In the genomic region with DNA sequence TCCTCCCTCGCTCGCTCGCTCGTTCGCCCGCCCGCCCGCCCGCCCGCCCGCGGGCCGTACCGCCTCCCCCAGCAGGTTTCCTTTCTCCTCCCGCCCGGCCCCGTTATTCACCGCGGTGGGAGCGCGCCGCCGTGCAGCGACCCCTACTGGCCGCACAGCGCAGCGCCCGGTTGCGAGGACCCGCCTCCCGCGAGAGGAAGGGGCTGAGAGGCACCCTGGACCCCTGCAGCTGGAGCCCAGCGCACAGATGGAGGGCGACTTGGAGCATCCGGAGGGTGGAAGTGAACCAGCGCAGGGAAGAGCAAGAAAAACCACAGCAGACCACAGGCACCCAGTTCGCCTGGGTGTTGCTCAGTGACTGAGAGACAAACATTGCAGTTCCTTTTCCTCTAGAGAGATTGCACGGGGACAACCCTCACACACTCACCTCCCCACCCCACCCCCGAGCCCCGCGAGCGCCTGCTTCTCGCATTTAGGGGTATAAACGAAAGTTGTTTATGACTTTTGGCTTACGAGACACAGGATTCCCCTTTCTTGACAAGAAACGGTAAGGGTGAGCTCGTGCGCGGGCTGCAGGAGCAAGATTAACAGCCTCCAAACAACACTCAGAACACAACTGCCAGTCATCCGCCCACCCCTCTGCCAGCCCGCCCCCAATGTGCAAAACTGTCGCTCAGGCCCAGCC, we compare ENCODE assay signal across 8 mouse cellular contexts. TPM values are rescaled to one million over a fixed set of nuclear protein-coding genes. Genes with fewer than 3 reads are reported as not detected.
DNase-seq lines count a peak whose midpoint lies in the region; ATAC-seq and TF ChIP-seq lines count a peak whose summit lies in the region.

No protein-coding gene starts in this region.

- peaks cover 0 to 4% of the 10 kb centered on the region in 2 experiments; a peak in 2 of 4 replicates for H3K4me1 ChIP-seq in ES-E14 (ENCODE audit: control insufficient read depth in 2 of 2, insufficient read depth in 2 of 2, low read length in 2 of 2, poor library complexity in 1 of 2)
- peaks cover 26% of the 10 kb centered on the region for H3K4me1 ChIP-seq in forebrain, embryonic 13.5 days
- peaks cover 23% of the 10 kb centered on the region for H3K4me1 ChIP-seq in lung, embryonic 15.5 days
- peaks cover 25% of the 10 kb centered on the region for H3K4me1 ChIP-seq in thymus, adult 2 months (replicated peaks; ENCODE audit: control insufficient read depth, insufficient read depth, low read length)

- H3K9me3 ChIP-seq in ES-E14 (ENCODE audit: control insufficient read depth, insufficient read depth, low read depth, low read length): no peaks in the 10 kb centered on the region
- no peaks in the 10 kb centered on the region for H3K9me3 ChIP-seq in forebrain, embryonic 13.5 days (replicated peaks)
- no peaks in the 10 kb centered on the region for H3K9me3 ChIP-seq in lung, embryonic 15.5 days

- H3K27ac ChIP-seq in ES-E14 (ENCODE audit: insufficient read depth, low read depth, low read length, poor library complexity, severe bottlenecking): no peak overlapping the region
- peak overlapping the region; percentile 48 for H3K27ac ChIP-seq in forebrain, embryonic 13.5 days
- 0 out of 2 replicates have a peak overlapping the region, but pooled peaks have one; percentile 39 for H3K27ac ChIP-seq in lung, embryonic 15.5 days
- H3K27ac ChIP-seq in thymus, adult 2 months (ENCODE audit: control insufficient read depth, insufficient read depth, low read length): peak overlapping the region; percentile 88

- ATAC-seq in cerebellum, adult (ENCODE audit: insufficient number of reproducible peaks, low FRiP score, low TSS enrichment): peak; percentile 65
- ATAC-seq in forebrain, embryonic 13.5 days: peak; percentile 86
- ATAC-seq in lung, embryonic 15.5 days (ENCODE audit: borderline replicate concordance, extremely low read depth, low FRiP score, low TSS enrichment): peak; percentile 84
- peak; percentile 69 for ATAC-seq in neutrophil, adult 5-6 weeks (ENCODE audit: extremely low read depth, insufficient number of reproducible peaks, low FRiP score, poor library complexity, severe bottlenecking)

- peak overlapping the region; percentile 97 for H3K4me2 ChIP-seq in forebrain, embryonic 13.5 days
- H3K4me2 ChIP-seq in lung, embryonic 15.5 days: peak overlapping the region; percentile 97

- peak overlapping the region; percentile 82; the same call in 1 of the 2 replicates for H3K9ac ChIP-seq in ES-E14 (ENCODE audit: insufficient read depth, low read depth, low read length, poor library complexity, severe bottlenecking)
- H3K9ac ChIP-seq in forebrain, embryonic 13.5 days: peak overlapping the region; percentile 88
- H3K9ac ChIP-seq in lung, embryonic 15.5 days: peak overlapping the region; percentile 71

- in situ Hi-C loops in ES-E14 (cut with MboI; ENCODE audit: low sequenced_read_pairs in 2 of 2, unreplicated experiment in 2 of 2): no loop called here

- under 1% methylated on average over 35 of the region's 52 CpGs for WGBS in forebrain, embryonic 13.5 days
- under 1% methylated on average over 37 of the region's 52 CpGs for WGBS in lung, embryonic 15.5 days
- under 1% methylated on average over 46 of the region's 52 CpGs for whole genome bisulfite sequencing in thymus, adult 2 months

- H3K27me3 ChIP-seq in forebrain, embryonic 13.5 days: 0 out of 2 replicates have a peak, but pooled peaks cover 2% of the 10 kb centered on the region
- no peaks in the 10 kb centered on the region for H3K27me3 ChIP-seq in lung, embryonic 15.5 days
- H3K27me3 ChIP-seq in thymus, adult 2 months (ENCODE audit: control insufficient read depth, insufficient read depth, low read length): no peaks in the 10 kb centered on the region; the same call in 1 of the 2 replicates

- TF ChIP-seq CTCF in thymus, adult 2 months (IDR thresholded peaks at IDR 0.05; ENCODE audit: borderline replicate concordance, control insufficient read depth, extremely low read depth, insufficient read depth, low read length, poor library complexity): peak; percentile 98

- H3K36me3 ChIP-seq in ES-E14 (ENCODE audit: control insufficient read depth, insufficient read depth, low read length, poor library complexity, severe bottlenecking): no peaks in the 10 kb centered on the region; the same call in 1 of the 2 replicates
- no peaks in the 10 kb centered on the region for H3K36me3 ChIP-seq in forebrain, embryonic 13.5 days (ENCODE audit: poor library complexity, severe bottlenecking)
- no peaks in the 10 kb centered on the region for H3K36me3 ChIP-seq in lung, embryonic 15.5 days
- H3K36me3 ChIP-seq in thymus, adult 2 months (ENCODE audit: control insufficient read depth, insufficient read depth, low read length): no peaks in the 10 kb centered on the region

- 0 out of 2 replicates have a peak, but pooled peaks have one; percentile 53 for TF ChIP-seq POLR2A in thymus, adult 2 months (IDR thresholded peaks at IDR 0.05; ENCODE audit: control insufficient read depth, extremely low read depth, insufficient read depth, low read length, poor library complexity)

- H3K4me3 ChIP-seq in ES-E14 (ENCODE audit: insufficient read depth in 1 of 2, low read depth in 1 of 2, low read length in 2 of 2, poor library complexity in 1 of 2, severe bottlenecking in 1 of 2): peak overlapping the region; percentile 87 to 92
- H3K4me3 ChIP-seq in forebrain, embryonic 13.5 days: peak overlapping the region; percentile 83
- peak overlapping the region; percentile 74 for H3K4me3 ChIP-seq in lung, embryonic 15.5 days
- H3K4me3 ChIP-seq in thymus, adult 2 months (ENCODE audit: control insufficient read depth, insufficient read depth, low read length): peak overlapping the region; percentile 76

- peak; percentile 67 for DNase-seq in ES-E14 (ENCODE audit: low read depth, low spot score)
- DNase-seq in heart, postnatal 10 days: peak; percentile 83 to 84
- DNase-seq in kidney, postnatal 36 days: peak; percentile 66 to 85
- DNase-seq in thymus, adult 2 months: peak; percentile 94

- intact Hi-C loops in heart, postnatal 10 days (cut with DNase I): loop anchor here (2.0 to 5.0 kb wide), 3 partner anchors 115 to 330 kb away; no protein-coding TSS in a partner anchor

TF ChIP-seq in ES-E14, 5 proteins besides CTCF, POLR2A, EP300 and RAD21:
- TF ChIP-seq MAFK (IDR thresholded peaks at IDR 0.05; ENCODE audit: insufficient read depth, low read depth, low read length) (no peak), ZNF384 (IDR thresholded peaks at IDR 0.05; ENCODE audit: low read depth, low read length) (no peak), CHD2 (IDR thresholded peaks at IDR 0.05; ENCODE audit: low read depth, low read length) (peak; percentile 49; the same call in 1 of the 2 replicates), HCFC1 (IDR thresholded peaks at IDR 0.05; ENCODE audit: borderline replicate concordance, insufficient read depth, low read length) (no peak), ZC3H11A (IDR thresholded peaks at IDR 0.05; ENCODE audit: borderline replicate concordance, low read depth, low read length) (no peak)

RNA-seq across cellular contexts. Expression of gene Iqgap2, which starts 0.3 kb away (rescaled TPM):
- 15.0 and 16.1 TPM in 2 replicates for total RNA-seq in ES-E14 (2012; rRNA removed)
- polyA plus RNA-seq in forebrain, embryonic 13.5 days (2015; fragmentation: Nextera tagmentation; extraction: Ambion mirVana): 9.1 and 9.9 TPM in 2 replicates
- total RNA-seq in heart, postnatal 10 days (2021): 1 to 10 TPM; 2.3 to 3.1 TPM
- 6.2 and 6.8 TPM in 2 replicates for polyA plus RNA-seq in lung, embryonic 15.5 days (2015; fragmentation: Nextera tagmentation; extraction: Ambion mirVana)
- total RNA-seq in neutrophil, adult 5-6 weeks (2017): 33.4 and 35.4 TPM in 2 replicates
- 4.4 and 5.4 TPM in 2 replicates for polyA plus RNA-seq in thymus, adult 2 months (2012; rRNA removed)
